Mouse (Mus musculus) myocyte (in vitro differentiated cells): ENCODE data around the gene Hdgfl2.

Experiments used
- CEBPB ChIP-seq: IDR thresholded peaks from 2 replicates; pipeline ENCODE4 v1.6.1; 2011; ENCODE audit warnings: mild to moderate bottlenecking, moderate library complexity; ENCODE audit not compliant: poor library complexity, insufficient read depth, severe bottlenecking
- E2F4 ChIP-seq: IDR thresholded peaks from one replicate; pipeline ENCODE4 v1.6.1; 2011; ENCODE audit warnings: mild to moderate bottlenecking, control low read depth, moderate library complexity; ENCODE audit not compliant: insufficient read depth
- MAX ChIP-seq: IDR thresholded peaks from one replicate; pipeline ENCODE4 v1.6.1; 2011; ENCODE audit warnings: low read depth, mild to moderate bottlenecking, control low read depth
- MYOD1 ChIP-seq, 3 experiments: IDR thresholded peaks; one replicate each; pipeline ENCODE4 v1.6.1; 2011; ENCODE audit warnings: control low read depth in 2 of 3, low read depth in 2 of 3, mild to moderate bottlenecking in 2 of 3, moderate library complexity in 1 of 3; ENCODE audit not compliant: insufficient read length in 2 of 3, control insufficient read depth in 1 of 3
- MYOG ChIP-seq, 3 experiments: IDR thresholded peaks; one replicate each; pipeline ENCODE4 v1.6.1; 2011; ENCODE audit warnings: control low read depth in 2 of 3, low read depth in 2 of 3, mild to moderate bottlenecking in 2 of 3; ENCODE audit not compliant: insufficient read length in 2 of 3, control insufficient read depth in 1 of 3, insufficient read depth in 1 of 3
- POLR2A ChIP-seq: IDR thresholded peaks from one replicate; pipeline ENCODE4 v1.6.1; 2011; ENCODE audit warnings: low read depth, mild to moderate bottlenecking, control low read depth, moderate library complexity; ENCODE audit not compliant: insufficient read length
- SRF ChIP-seq: IDR thresholded peaks from one replicate; pipeline ENCODE4 v1.6.1; 2011; ENCODE audit warnings: low read depth; ENCODE audit not compliant: control insufficient read depth, insufficient read length
- TCF3 ChIP-seq: IDR thresholded peaks from one replicate; pipeline ENCODE4 v1.6.1; 2011; ENCODE audit warnings: low read depth, control low read depth; ENCODE audit not compliant: insufficient read length
- USF1 ChIP-seq: IDR thresholded peaks from one replicate; pipeline ENCODE4 v1.6.1; 2011; ENCODE audit warnings: low read depth, mild to moderate bottlenecking, control low read depth, moderate library complexity

DNA sequence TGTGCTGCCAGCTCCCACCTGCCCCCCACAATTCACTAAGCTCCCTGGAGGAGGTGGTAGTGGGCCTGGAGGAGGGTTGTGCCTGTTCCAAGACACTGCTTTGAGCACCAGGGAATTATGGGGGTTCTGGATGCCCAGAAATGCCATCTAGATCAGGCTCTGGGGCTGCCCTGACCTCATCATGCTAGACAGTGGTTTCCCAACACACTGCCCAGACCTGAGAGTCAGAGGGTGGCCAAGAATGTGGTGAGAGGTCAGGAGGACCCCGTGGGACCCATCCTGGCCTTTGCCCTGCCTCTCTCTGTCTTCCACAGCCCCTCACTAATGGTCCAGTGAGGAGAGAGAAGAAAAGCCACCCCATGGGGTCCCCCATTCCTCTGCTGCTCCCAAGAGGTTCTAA lies 31.6 kb downstream of the Hdgfl2 start:
- TF ChIP-seq USF1 (no peak), MAX (no peak), MYOD1 (IDR thresholded peaks at IDR 0.05; ENCODE audit: control insufficient read depth in 1 of 3, insufficient read length in 2 of 3, low read depth in 2 of 3) (no peak), TCF3 (no peak), POLR2A (no peak), MYOG (IDR thresholded peaks at IDR 0.05; ENCODE audit: control insufficient read depth in 1 of 3, insufficient read depth in 1 of 3, insufficient read length in 2 of 3, low read depth in 2 of 3) (no peak), SRF (no peak), E2F4 (no peak), CEBPB (no peak)
